In genomic region chr2:112367726-112368673, GRCm38 (mm10) we compare ENCODE assay signal across 7 mouse cellular contexts. TPM values are rescaled to one million over a fixed set of nuclear protein-coding genes. Genes with fewer than 3 reads are reported as not detected.
DNase-seq lines count a peak whose midpoint lies in the region; ATAC-seq and TF ChIP-seq lines count a peak whose summit lies in the region.

TSS of gene Emc4 (minus strand) at chr2:112368027.

- H3K27ac ChIP-seq in embryonic facial prominence, embryonic 12.5 days, result peak within 1 kb of the TSS; percentile 90
- peak within 1 kb of the TSS; percentile 84 for H3K27ac ChIP-seq in kidney, adult 2 months (ENCODE audit: insufficient read depth, low read depth, low read length)
- peak within 1 kb of the TSS; percentile 79 for H3K27ac ChIP-seq in limb, embryonic 12.5 days
- peak within 1 kb of the TSS; percentile 93 for H3K27ac ChIP-seq in midbrain, embryonic 15.5 days
- H3K27ac ChIP-seq in spleen, adult 2 months (ENCODE audit: insufficient read depth, low read length), result peak within 1 kb of the TSS; percentile 63

- no peak for TF ChIP-seq CTCF in kidney, adult 2 months (conservative IDR thresholded peaks at IDR 0.05; ENCODE audit: insufficient read depth, insufficient read length, low read depth, low read length)
- TF ChIP-seq CTCF in spleen, adult 2 months (IDR thresholded peaks at IDR 0.05; ENCODE audit: extremely low read depth, insufficient read depth, insufficient read length, insufficient replicate concordance), result no peak

- peaks cover 8% of the 10 kb centered on the region for H3K4me1 ChIP-seq in embryonic facial prominence, embryonic 12.5 days
- H3K4me1 ChIP-seq in kidney, adult 2 months (ENCODE audit: control insufficient read depth, insufficient read depth, low read length), result peaks cover 3% of the 10 kb centered on the region; the same call in 1 of the 2 replicates
- H3K4me1 ChIP-seq in limb, embryonic 12.5 days (replicated peaks), result peaks cover 10% of the 10 kb centered on the region
- H3K4me1 ChIP-seq in midbrain, embryonic 15.5 days, result peaks cover 16% of the 10 kb centered on the region
- peaks cover 2% of the 10 kb centered on the region; the same call in 1 of the 2 replicates for H3K4me1 ChIP-seq in spleen, adult 2 months (ENCODE audit: control insufficient read depth, insufficient read depth, insufficient read length)

- DNase-seq in adrenal gland, postnatal 25 days, result peak; percentile 92
- DNase-seq in heart, adult 18-20 months, result peak; percentile 91 to 97
- peak; percentile 95 for DNase-seq in kidney, adult 2 months
- DNase-seq in spleen, adult 2 months (ENCODE audit: low read depth in 1 of 2, low spot score in 2 of 2), result peak; percentile 64 to 88

- H3K4me3 ChIP-seq in embryonic facial prominence, embryonic 12.5 days, result peak within 1 kb of the TSS; percentile 90
- H3K4me3 ChIP-seq in kidney, adult 2 months (ENCODE audit: insufficient read depth, low read depth, low read length), result peak within 1 kb of the TSS; percentile 99
- peak within 1 kb of the TSS; percentile 84 for H3K4me3 ChIP-seq in limb, embryonic 12.5 days (replicated peaks)
- H3K4me3 ChIP-seq in midbrain, embryonic 15.5 days, result peak within 1 kb of the TSS; percentile 97
- H3K4me3 ChIP-seq in spleen, adult 2 months (ENCODE audit: extremely low read depth, insufficient read depth, insufficient read length), result peak within 1 kb of the TSS; percentile 92

- H3K9me3 ChIP-seq in embryonic facial prominence, embryonic 12.5 days, result no peaks in the 10 kb centered on the region
- H3K9me3 ChIP-seq in limb, embryonic 12.5 days, result no peaks in the 10 kb centered on the region
- no peaks in the 10 kb centered on the region for H3K9me3 ChIP-seq in midbrain, embryonic 15.5 days

- peaks cover 20% of the 10 kb centered on the region for H3K36me3 ChIP-seq in embryonic facial prominence, embryonic 12.5 days
- peaks cover 7% of the 10 kb centered on the region; the same call in 1 of the 2 replicates for H3K36me3 ChIP-seq in kidney, adult 2 months (ENCODE audit: control insufficient read depth, insufficient read depth, low read length)
- peaks cover 22% of the 10 kb centered on the region for H3K36me3 ChIP-seq in limb, embryonic 12.5 days
- peaks cover 14% of the 10 kb centered on the region; the same call in 1 of the 2 replicates for H3K36me3 ChIP-seq in midbrain, embryonic 15.5 days (replicated peaks)
- peaks cover 10% of the 10 kb centered on the region for H3K36me3 ChIP-seq in spleen, adult 2 months (ENCODE audit: control insufficient read depth, insufficient read depth, low read length)

- no peaks in the 10 kb centered on the region for H3K27me3 ChIP-seq in embryonic facial prominence, embryonic 12.5 days
- no peaks in the 10 kb centered on the region for H3K27me3 ChIP-seq in kidney, adult 2 months (replicated peaks; ENCODE audit: control insufficient read depth, insufficient read depth, low read length)
- no peaks in the 10 kb centered on the region for H3K27me3 ChIP-seq in limb, embryonic 12.5 days
- H3K27me3 ChIP-seq in midbrain, embryonic 15.5 days (replicated peaks), result no peaks in the 10 kb centered on the region
- H3K27me3 ChIP-seq in spleen, adult 2 months (ENCODE audit: control insufficient read depth, insufficient read depth, low read length), result no peaks in the 10 kb centered on the region

- peak; percentile 53 for TF ChIP-seq POLR2A in kidney, adult 2 months (IDR thresholded peaks at IDR 0.05; ENCODE audit: low read depth, low read length)
- TF ChIP-seq POLR2A in spleen, adult 2 months (IDR thresholded peaks at IDR 0.05; ENCODE audit: low read depth, low read length), result peak; percentile 49; the same call in 1 of the 2 replicates

- 2% methylated on average over 46 of the region's 46 CpGs for WGBS in embryonic facial prominence, embryonic 12.5 days
- WGBS in kidney, adult 2 months, result 2% methylated on average over 46 of the region's 46 CpGs
- WGBS in limb, embryonic 12.5 days, result 2% methylated on average over 46 of the region's 46 CpGs
- 1% methylated on average over 46 of the region's 46 CpGs for WGBS in midbrain, embryonic 15.5 days
- 2% methylated on average over 46 of the region's 46 CpGs for WGBS in spleen, adult 2 months

- H3K4me2 ChIP-seq in embryonic facial prominence, embryonic 12.5 days (replicated peaks), result peak within 1 kb of the TSS; percentile 87
- H3K4me2 ChIP-seq in limb, embryonic 12.5 days, result peak within 1 kb of the TSS; percentile 87
- peak within 1 kb of the TSS; percentile 88 for H3K4me2 ChIP-seq in midbrain, embryonic 15.5 days

- peak within 1 kb of the TSS; percentile 72 for H3K9ac ChIP-seq in embryonic facial prominence, embryonic 12.5 days
- peak within 1 kb of the TSS; percentile 82 for H3K9ac ChIP-seq in limb, embryonic 12.5 days (replicated peaks)
- peak within 1 kb of the TSS; percentile 89 for H3K9ac ChIP-seq in midbrain, embryonic 15.5 days

- peak; percentile 74; the same call in 1 of the 2 replicates for ATAC-seq in embryonic facial prominence, embryonic 12.5 days (ENCODE audit: insufficient number of reproducible peaks, insufficient read depth, low FRiP score, low TSS enrichment)
- peak; percentile 86 for ATAC-seq in limb, embryonic 12.5 days (ENCODE audit: insufficient number of reproducible peaks, insufficient read depth, low FRiP score, low TSS enrichment, low read depth)
- ATAC-seq in midbrain, embryonic 15.5 days (replicated peaks), result peak; percentile 93

RNA-seq across cellular contexts. Expression of gene Emc4, which starts in this region (rescaled TPM):
- total RNA-seq in adrenal gland, postnatal 25 days (2021), result 89.3 and 92.2 TPM in 2 replicates
- 101 and 109 TPM in 2 replicates for polyA plus RNA-seq in embryonic facial prominence, embryonic 12.5 days (2016; fragmentation: Nextera tagmentation; extraction: Ambion mirVana)
- total RNA-seq in heart, adult 18-20 months (2021), result 10 to 100 TPM; 70.8 to 70.9 TPM
- polyA plus RNA-seq in kidney, adult 2 months (2012; rRNA removed), result 112 and 123 TPM in 2 replicates
- 103 and 106 TPM in 2 replicates for polyA plus RNA-seq in limb, embryonic 12.5 days (2016; fragmentation: Nextera tagmentation; extraction: Ambion mirVana)
- 175 and 188 TPM in 2 replicates for polyA plus RNA-seq in midbrain, embryonic 15.5 days (2015; fragmentation: Nextera tagmentation; extraction: Ambion mirVana)
- 28.6 and 32.5 TPM in 2 replicates for polyA plus RNA-seq in spleen, adult 2 months (2012; rRNA removed)

Comparison
In these comparisons a context has a peak if more than half of its experiments do, and no peak if none do; other contexts are left out.
1. Peak in every context shown above with its lines: DNase-seq, ATAC-seq, H3K4me3 ChIP-seq and H3K27ac ChIP-seq.